In the genomic region with DNA sequence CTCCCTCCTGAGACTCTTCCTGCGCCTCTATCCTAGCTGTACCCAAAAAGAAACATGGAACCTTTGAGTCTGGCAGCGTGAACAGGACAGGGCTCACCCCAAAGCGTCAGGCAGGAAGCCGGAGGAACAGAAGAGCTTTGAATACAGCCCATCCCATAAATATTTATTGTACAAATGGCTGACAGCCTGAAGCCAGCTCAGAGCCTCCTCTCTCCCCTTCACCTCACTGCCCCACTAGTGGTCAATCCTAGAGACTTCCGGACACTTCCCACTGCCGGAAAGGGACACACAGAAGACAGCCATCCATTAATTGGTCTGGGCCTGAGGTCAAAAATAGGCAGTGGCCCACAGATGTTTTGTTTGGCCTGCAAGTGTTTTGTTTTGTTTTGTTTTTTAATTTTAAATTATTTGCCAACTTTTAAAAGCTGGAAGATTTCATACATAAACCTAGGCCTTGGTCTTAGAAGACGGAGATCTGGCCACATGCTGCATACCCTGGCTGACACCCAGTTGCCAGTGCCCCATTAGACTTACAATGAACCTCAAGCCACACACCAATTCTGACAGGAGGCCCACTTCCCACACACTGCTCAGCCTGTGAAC, we compare ENCODE assay signal across 14 mouse cellular contexts.
DNase-seq lines count a peak whose midpoint lies in the region; ATAC-seq and TF ChIP-seq lines count a peak whose summit lies in the region.
"Had no signal": no experiment of that assay in that cellular context is flagged by ENCODE, and none has a peak within 500 bp of the region (broad histone marks: within the 10 kb centered on the region; RNA-seq: fewer than 3 reads in every experiment).

No protein-coding gene starts in this region.

- ATAC-seq in liver, embryonic 12.5 days, result no peak
- no peak for ATAC-seq in stomach, embryonic 15.5 days (ENCODE audit: insufficient read depth, low FRiP score, low read depth)
- ATAC-seq: midbrain, embryonic 15.5 days had no signal

- H3K27me3 ChIP-seq in liver, adult 2 months (ENCODE audit: control insufficient read depth, insufficient read depth, low read length), result no peaks in the 10 kb centered on the region
- H3K27me3 ChIP-seq in liver, embryonic 12.5 days (replicated peaks), result no peaks in the 10 kb centered on the region
- H3K27me3 ChIP-seq in stomach, embryonic 15.5 days (replicated peaks), result no peaks in the 10 kb centered on the region
- H3K27me3 ChIP-seq: midbrain, embryonic 15.5 days had no signal

- H3K4me1 ChIP-seq in liver, adult 2 months (ENCODE audit: control insufficient read depth, insufficient read depth, low read length), result peaks cover 2% of the 10 kb centered on the region; the same call in 1 of the 2 replicates
- H3K4me1 ChIP-seq in liver, embryonic 12.5 days, result peaks cover 11% of the 10 kb centered on the region
- H3K4me1 ChIP-seq in stomach, embryonic 15.5 days, result 0 out of 2 replicates have a peak, but pooled peaks cover 4% of the 10 kb centered on the region
- H3K4me1 ChIP-seq: midbrain, embryonic 15.5 days had no signal

- peaks cover 28% of the 10 kb centered on the region for H3K79me2 ChIP-seq in liver, adult 2 months (ENCODE audit: control insufficient read depth, insufficient read depth, low read length)

- no peak overlapping the region for H3K9ac ChIP-seq in liver, adult 2 months (ENCODE audit: low read depth, low read length)
- H3K9ac ChIP-seq in liver, embryonic 12.5 days, result no peak overlapping the region
- H3K9ac ChIP-seq in stomach, embryonic 15.5 days, result no peak overlapping the region
- H3K9ac ChIP-seq: midbrain, embryonic 15.5 days had no signal

- H3K4me2 ChIP-seq in liver, embryonic 12.5 days, result no peak overlapping the region
- no peak overlapping the region for H3K4me2 ChIP-seq in stomach, embryonic 15.5 days
- H3K4me2 ChIP-seq: liver, embryonic 11.5 days; midbrain, embryonic 15.5 days had no signal

- TF ChIP-seq CTCF in gastrocnemius, adult 2 months (IDR thresholded peaks at IDR 0.05), result no peak
- TF ChIP-seq CTCF in liver, adult 2 months (IDR thresholded peaks at IDR 0.05; ENCODE audit: low read depth, low read length), result no peak

- intact Hi-C loops in gastrocnemius, adult 2 months (cut with DNase I), result no loop called here

- no peak for TF ChIP-seq POLR2A in liver, adult 2 months (IDR thresholded peaks at IDR 0.05; ENCODE audit: extremely low read depth, insufficient read depth, low read length)

- H3K9me3 ChIP-seq in liver, embryonic 12.5 days (replicated peaks), result no peaks in the 10 kb centered on the region
- H3K9me3 ChIP-seq in stomach, embryonic 15.5 days, result no peaks in the 10 kb centered on the region
- H3K9me3 ChIP-seq: midbrain, embryonic 15.5 days had no signal

- WGBS in liver, adult 2 months, result 80% methylated on average over 7 of the region's 7 CpGs
- WGBS in liver, embryonic 12.5 days (ENCODE audit: insufficient replicate concordance), result 78% methylated on average over 7 of the region's 7 CpGs
- 61% methylated on average over 7 of the region's 7 CpGs for WGBS in stomach, embryonic 15.5 days

- no peaks in the 10 kb centered on the region for H3K36me3 ChIP-seq in liver, adult 2 months (ENCODE audit: control insufficient read depth, insufficient read depth, low read length)
- H3K36me3 ChIP-seq in liver, embryonic 12.5 days, result 0 out of 2 replicates have a peak, but pooled peaks cover 3% of the 10 kb centered on the region
- no peaks in the 10 kb centered on the region for H3K36me3 ChIP-seq in stomach, embryonic 15.5 days
- H3K36me3 ChIP-seq: midbrain, embryonic 15.5 days had no signal

- DNase-seq in gastrocnemius, adult 2 months, result no peak
- no peak for DNase-seq in gastrocnemius, adult 18-20 months (ENCODE audit: low spot score)
- DNase-seq in liver, adult 2 months (ENCODE audit: extremely low read depth, low read depth, low spot score), result no peak
- peak; percentile 54 to 73 for DNase-seq in kidney, postnatal 25 days
- no peak for DNase-seq in cerebellum, postnatal 4 days (ENCODE audit: low spot score in 2 of 2)
- DNase-seq in frontal cortex, postnatal 10 days (ENCODE audit: low spot score in 2 of 2), result no peak
- DNase-seq: cerebellum, adult 11-12 months; embryo, embryonic 11 days; heart, adult 2 months; right cerebral cortex, postnatal 25 days had no signal

- H3K4me3 ChIP-seq in gastrocnemius, adult 2 months, result no peak overlapping the region
- no peak overlapping the region for H3K4me3 ChIP-seq in liver, adult 2 months (ENCODE audit: insufficient read depth, low read depth, low read length)
- H3K4me3 ChIP-seq in liver, embryonic 12.5 days, result no peak overlapping the region
- no peak overlapping the region for H3K4me3 ChIP-seq in stomach, embryonic 15.5 days (replicated peaks)
- H3K4me3 ChIP-seq: heart, adult 2 months; midbrain, embryonic 15.5 days had no signal

- peak overlapping the region; percentile 32; the same call in 1 of the 2 replicates for H3K27ac ChIP-seq in gastrocnemius, adult 2 months
- H3K27ac ChIP-seq in liver, adult 2 months (replicated peaks; ENCODE audit: insufficient read depth, low read depth, low read length), result peak overlapping the region; percentile 62
- no peak overlapping the region for H3K27ac ChIP-seq in liver, embryonic 12.5 days
- H3K27ac ChIP-seq in stomach, embryonic 15.5 days, result peak overlapping the region; percentile 42; the same call in 1 of the 2 replicates
- H3K27ac ChIP-seq: heart, adult 2 months; midbrain, embryonic 15.5 days had no signal

Comparison
In these comparisons a context has a peak if more than half of its experiments do, and no peak if none do; other contexts are left out.
1. DNase-seq: peak in kidney, postnatal 25 days (2 of 2); none in gastrocnemius, adult 2 months (single experiment), gastrocnemius, adult 18-20 months (single experiment), liver, adult 2 months (single experiment), cerebellum, postnatal 4 days (0 of 2) and frontal cortex, postnatal 10 days (0 of 2).